Mouse (Mus musculus): Measurements from ENCODE around the gene Vmn1r209.
"Not testable (repeated sequence)": the region's sequence is repeated elsewhere in the genome, so short reads cannot be mapped to it uniquely, and the experiment has no call there.

The Vmn1r209 gene

GRCm38 (mm10) chr13:22809582-22809981 lies at the start of gene Vmn1r209:
Vmn1r209 (minus strand) TSS chr13:22809682.
- DNase-seq (ENCODE audit: low read depth, low spot score), result not testable (repeated sequence)

- no peak for DNase-seq (ENCODE audit: low read depth, low spot score)
These were observed 48.0 kb upstream of the Vmn1r209 start, which contains the start of gene Vmn1r211 for GRCm38 (mm10) chr13:22857461-22857860. Vmn1r211 (minus strand) TSS chr13:22857561.

- DNase-seq (ENCODE audit: low read depth, low spot score), result no peak
These were observed 45.3 kb upstream of the Vmn1r209 start for GRCm38 (mm10) chr13:22854760-22855159.

- no peak for DNase-seq (ENCODE audit: low read depth, low spot score)
These were observed 37.3 kb upstream of the Vmn1r209 start for GRCm38 (mm10) chr13:22846798-22847197.

GRCm38 (mm10) chr13:22844304-22844703 lies 34.8 kb upstream of the Vmn1r209 start:
- not testable (repeated sequence) for DNase-seq (ENCODE audit: low read depth, low spot score)

- DNase-seq (ENCODE audit: low read depth, low spot score), result no peak
These were observed 21.8 kb upstream of the Vmn1r209 start, which contains the start of gene Vmn1r210 for GRCm38 (mm10) chr13:22831248-22831647. Vmn1r210 (minus strand) TSS chr13:22831348.

- not testable (repeated sequence) for DNase-seq (ENCODE audit: low read depth, low spot score)
These were observed 19.9 kb upstream of the Vmn1r209 start for GRCm38 (mm10) chr13:22829395-22829794.

GRCm38 (mm10) chr13:22821601-22822000 lies 12.1 kb upstream of the Vmn1r209 start:
- not testable (repeated sequence) for DNase-seq (ENCODE audit: low read depth, low spot score)

GRCm38 (mm10) chr13:22788096-22788495 lies 21.4 kb downstream of the Vmn1r209 start:
- not testable (repeated sequence) for DNase-seq (ENCODE audit: low read depth, low spot score)

GRCm38 (mm10) chr13:22784159-22784558 lies 25.3 kb downstream of the Vmn1r209 start:
- not testable (repeated sequence) for DNase-seq (ENCODE audit: low read depth, low spot score)

GRCm38 (mm10) chr13:22777300-22777699 lies 32.2 kb downstream of the Vmn1r209 start, which contains the start of gene Vmn1r208:
Vmn1r208 (minus strand) TSS chr13:22777400.
- not testable (repeated sequence) for DNase-seq (ENCODE audit: low read depth, low spot score)

- not testable (repeated sequence) for DNase-seq (ENCODE audit: low read depth, low spot score)
These were observed 37.9 kb downstream of the Vmn1r209 start for GRCm38 (mm10) chr13:22771592-22771991.

All from brain, embryonic 18.5 days (tissue).